Mouse (Mus musculus): ENCODE measurements around the gene Oca2. TPM values are rescaled to one million over a fixed set of nuclear protein-coding genes. Genes with fewer than 3 reads are reported as not detected.

The Oca2 gene
- polyA plus RNA-seq (2015; fragmentation: Nextera tagmentation; extraction: Ambion mirVana) = 0.05 TPM in 1 of 2 replicates, not detected in the other

DNA sequence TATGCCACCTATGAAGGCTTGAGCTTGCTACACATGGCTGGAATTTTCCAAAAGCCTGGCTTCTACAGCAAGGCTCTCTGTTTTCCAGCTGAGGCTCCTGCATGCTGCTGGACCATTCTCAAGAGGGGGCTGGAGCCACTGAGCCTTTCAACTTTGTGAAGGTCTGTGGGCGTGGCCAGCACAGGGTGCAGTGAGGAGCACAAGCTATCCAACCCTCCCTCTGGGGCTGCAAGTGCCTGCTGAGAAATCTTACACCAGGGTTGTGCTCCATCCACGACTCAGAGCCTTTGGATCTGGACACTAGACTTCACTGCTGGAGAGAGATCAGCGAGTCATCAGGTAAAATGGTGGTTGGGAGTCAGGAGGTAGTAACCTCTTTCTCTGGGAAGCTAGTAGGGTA lies at the start of gene Oca2:
Oca2 (plus strand) TSS at position 218 of the 400 bp plus-strand sequence.
- H3K36me3 ChIP-seq = no peaks in the 10 kb centered on the region
- no peak within 1 kb of the TSS for H3K9ac ChIP-seq
- no peaks in the 10 kb centered on the region for H3K9me3 ChIP-seq
- no peaks in the 10 kb centered on the region for H3K27me3 ChIP-seq
- H3K4me1 ChIP-seq = no peaks in the 10 kb centered on the region
- H3K4me3 ChIP-seq = no peak within 1 kb of the TSS
- no peak within 1 kb of the TSS for H3K27ac ChIP-seq
- no peak for ATAC-seq (ENCODE audit: borderline replicate concordance, extremely low read depth, low FRiP score, low TSS enrichment)
- H3K4me2 ChIP-seq = no peak within 1 kb of the TSS
- 40% methylated on average over 3 of the region's 3 CpGs for whole genome bisulfite sequencing

DNA sequence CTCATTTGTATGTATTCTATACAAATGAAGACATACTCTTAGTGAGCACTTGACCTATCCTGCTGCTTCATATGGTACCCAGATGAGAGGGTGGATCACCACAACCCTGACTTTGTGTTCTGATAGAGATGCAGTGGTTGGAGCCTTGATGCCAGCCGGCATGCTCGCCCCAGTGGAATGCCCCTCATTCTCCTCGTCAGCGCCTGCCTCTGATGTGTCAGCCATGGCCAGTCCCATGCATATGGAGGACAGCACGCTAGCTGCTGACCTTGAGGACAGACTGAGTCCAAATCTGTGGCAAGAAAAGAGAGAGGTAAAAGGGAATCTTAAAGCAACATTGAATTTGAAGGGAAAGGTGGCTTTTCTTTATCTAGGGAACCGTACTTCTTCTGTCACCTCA lies 48.5 kb upstream of the Oca2 start:
- WGBS = 91% methylated on average over 6 of the region's 6 CpGs
- Histone ChIP-seq H3K36me3 (peaks cover 34% of the 10 kb centered on the region), H3K9ac (no peak overlapping the region)

DNA sequence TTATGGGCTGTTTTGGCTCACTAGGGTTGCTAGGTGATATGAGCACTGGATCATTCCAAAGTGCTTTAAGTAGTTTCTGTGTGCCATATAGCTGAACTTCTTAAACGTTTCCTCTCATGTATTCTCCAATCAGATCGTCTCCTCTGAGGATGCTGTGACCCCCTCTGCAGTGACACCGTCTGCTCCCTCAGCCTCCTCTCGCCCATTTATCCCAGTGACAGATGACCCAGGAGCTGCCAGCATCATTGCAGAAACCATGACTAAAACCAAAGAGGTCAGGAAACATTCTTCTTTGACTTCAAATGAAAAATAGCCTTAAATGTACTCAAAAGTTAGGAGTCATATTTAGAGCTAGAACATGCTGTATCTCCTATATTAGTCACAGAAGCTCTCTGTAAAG lies 47.9 kb upstream of the Oca2 start:
- no peak for ATAC-seq (ENCODE audit: borderline replicate concordance, extremely low read depth, low FRiP score, low TSS enrichment)
- H3K4me3 ChIP-seq = no peak overlapping the region
- H3K27me3 ChIP-seq = no peaks in the 10 kb centered on the region
- no peak overlapping the region for H3K4me2 ChIP-seq
- no peak overlapping the region for H3K9ac ChIP-seq
- no peaks in the 10 kb centered on the region for H3K9me3 ChIP-seq
- WGBS = 61% methylated on average over 4 of the region's 4 CpGs
- peaks cover 34% of the 10 kb centered on the region for H3K36me3 ChIP-seq
- no peaks in the 10 kb centered on the region for H3K4me1 ChIP-seq
- no peak overlapping the region for H3K27ac ChIP-seq

More for the DNA sequence above, 48.5 kb upstream of the Oca2 start:
- Histone ChIP-seq H3K4me1 (no peaks in the 10 kb centered on the region), H3K9me3 (no peaks in the 10 kb centered on the region), H3K27me3 (no peaks in the 10 kb centered on the region), H3K4me2 (no peak overlapping the region), H3K4me3 (no peak overlapping the region), H3K27ac (no peak overlapping the region)
- ATAC-seq (ENCODE audit: borderline replicate concordance, extremely low read depth, low FRiP score, low TSS enrichment) = no peak

DNA sequence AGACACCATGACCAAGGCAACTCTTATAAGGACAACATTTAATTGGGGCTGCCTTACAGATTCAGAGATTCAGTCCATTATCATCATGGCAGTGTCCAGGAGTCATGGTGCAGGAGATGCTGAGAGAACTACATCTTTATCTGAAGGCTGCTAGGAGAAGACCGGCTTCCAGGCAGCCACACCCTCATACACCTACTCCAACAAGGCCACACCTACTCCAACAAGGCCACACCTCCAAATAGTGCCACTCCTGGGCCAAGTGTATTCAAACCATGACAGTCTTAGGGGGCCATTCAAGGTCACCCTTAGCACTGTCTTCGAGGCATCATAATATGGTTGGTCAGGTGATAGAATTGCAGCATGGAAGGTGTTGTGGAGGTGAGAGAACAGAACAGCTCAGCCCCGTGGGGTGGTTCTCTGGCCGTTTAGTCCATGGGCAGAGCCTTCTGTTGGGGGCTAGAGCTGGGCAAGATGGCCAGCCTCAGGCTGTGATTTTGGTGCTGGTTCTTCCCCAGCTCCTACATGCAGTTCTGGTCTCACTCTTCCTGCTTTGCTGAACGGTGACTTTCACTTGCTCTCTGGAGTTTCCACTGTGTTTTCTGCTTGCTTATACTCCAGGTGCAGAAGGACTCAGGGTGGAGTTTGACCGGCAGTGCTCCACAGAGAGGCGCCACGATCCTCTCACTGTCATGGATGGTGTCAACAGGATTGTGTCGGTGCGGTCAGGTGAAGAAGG lies 37.9 kb upstream of the Oca2 start:
- Histone ChIP-seq H3K4me3 (no peak overlapping the region), H3K9ac (no peak overlapping the region), H3K27ac (no peak overlapping the region), H3K27me3 (no peaks in the 10 kb centered on the region), H3K4me1 (no peaks in the 10 kb centered on the region), H3K4me2 (no peak overlapping the region), H3K9me3 (no peaks in the 10 kb centered on the region), H3K36me3 (peaks cover 61% of the 10 kb centered on the region)
- 93% methylated on average over 10 of the region's 10 CpGs for WGBS
- ATAC-seq (ENCODE audit: borderline replicate concordance, extremely low read depth, low FRiP score, low TSS enrichment) = no peak

GRCm38 (mm10) chr7:56202843-56203242 lies 36.7 kb upstream of the Oca2 start:
- no peaks in the 10 kb centered on the region for H3K9me3 ChIP-seq
- ATAC-seq (ENCODE audit: borderline replicate concordance, extremely low read depth, low FRiP score, low TSS enrichment) = no peak
- 92% methylated on average over 3 of the region's 3 CpGs for WGBS
- H3K4me3 ChIP-seq = no peak overlapping the region
- H3K4me1 ChIP-seq = no peaks in the 10 kb centered on the region
- H3K36me3 ChIP-seq = peaks cover 59% of the 10 kb centered on the region
- no peak overlapping the region for H3K4me2 ChIP-seq
- no peak overlapping the region for H3K27ac ChIP-seq
- no peaks in the 10 kb centered on the region for H3K27me3 ChIP-seq
- H3K9ac ChIP-seq = no peak overlapping the region

DNA sequence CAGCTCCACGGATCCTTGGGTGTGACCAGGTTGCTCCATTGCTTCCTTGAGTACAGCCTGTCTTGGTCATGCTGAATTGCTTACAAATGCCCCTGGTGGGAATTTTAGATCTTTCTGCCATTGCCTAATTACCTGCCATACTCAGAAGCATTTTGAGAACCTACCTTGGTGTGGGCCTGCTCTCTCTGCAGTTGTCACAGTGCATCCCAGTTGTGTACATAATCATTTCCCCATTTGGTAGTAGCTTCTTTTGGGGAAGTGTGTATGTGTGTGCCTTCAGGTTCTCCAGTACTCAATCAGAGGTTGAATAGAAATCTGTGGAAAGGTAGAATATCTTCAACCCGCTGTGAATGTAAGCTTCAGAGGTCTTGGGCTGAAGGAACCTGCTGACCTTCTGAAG lies 36.3 kb upstream of the Oca2 start:
- 88% methylated on average over 2 of the region's 2 CpGs for WGBS
- H3K9ac ChIP-seq = no peak overlapping the region
- no peaks in the 10 kb centered on the region for H3K9me3 ChIP-seq
- no peaks in the 10 kb centered on the region for H3K4me1 ChIP-seq
- no peak overlapping the region for H3K4me3 ChIP-seq
- H3K27ac ChIP-seq = no peak overlapping the region
- ATAC-seq (ENCODE audit: borderline replicate concordance, extremely low read depth, low FRiP score, low TSS enrichment) = no peak
- peaks cover 58% of the 10 kb centered on the region for H3K36me3 ChIP-seq
- no peaks in the 10 kb centered on the region for H3K27me3 ChIP-seq
- H3K4me2 ChIP-seq = no peak overlapping the region

DNA sequence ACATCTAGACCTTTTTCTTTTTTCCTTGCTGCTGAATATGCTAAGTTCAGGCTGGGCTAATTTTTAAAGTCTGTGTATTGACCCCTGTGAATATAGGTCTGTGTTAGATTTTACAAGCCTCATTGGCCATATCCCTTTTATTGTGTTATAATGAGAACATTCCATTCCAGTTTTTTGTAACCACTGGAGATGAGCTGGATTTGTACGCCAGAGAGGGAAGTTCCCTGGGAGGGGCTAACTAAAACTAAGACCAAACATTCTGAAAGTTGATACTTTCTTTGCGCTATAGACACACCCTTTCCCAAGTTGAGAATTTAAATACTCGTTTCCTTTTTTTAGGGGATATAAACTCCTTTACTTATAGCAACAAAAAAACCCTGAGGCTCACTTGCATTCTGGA lies 34.7 kb upstream of the Oca2 start:
- no peaks in the 10 kb centered on the region for H3K27me3 ChIP-seq
- H3K9ac ChIP-seq = no peak overlapping the region
- no peak for ATAC-seq (ENCODE audit: borderline replicate concordance, extremely low read depth, low FRiP score, low TSS enrichment)
- H3K4me2 ChIP-seq = no peak overlapping the region
- H3K4me3 ChIP-seq = no peak overlapping the region
- H3K4me1 ChIP-seq = no peaks in the 10 kb centered on the region
- WGBS = 74% methylated on average over 3 of the region's 3 CpGs
- no peak overlapping the region for H3K27ac ChIP-seq
- no peaks in the 10 kb centered on the region for H3K9me3 ChIP-seq
- H3K36me3 ChIP-seq = peaks cover 54% of the 10 kb centered on the region

- Histone ChIP-seq H3K27me3 (no peaks in the 10 kb centered on the region), H3K27ac (no peak overlapping the region), H3K4me1 (no peaks in the 10 kb centered on the region), H3K9ac (no peak overlapping the region), H3K36me3 (peaks cover 47% of the 10 kb centered on the region), H3K4me3 (no peak overlapping the region), H3K4me2 (no peak overlapping the region), H3K9me3 (no peaks in the 10 kb centered on the region)
- 89% methylated on average over 6 of the region's 6 CpGs for WGBS
- ATAC-seq (ENCODE audit: borderline replicate concordance, extremely low read depth, low FRiP score, low TSS enrichment) = no peak
Measured at GRCm38 (mm10) chr7:56220811-56221210, 18.7 kb upstream of the Oca2 start.

DNA sequence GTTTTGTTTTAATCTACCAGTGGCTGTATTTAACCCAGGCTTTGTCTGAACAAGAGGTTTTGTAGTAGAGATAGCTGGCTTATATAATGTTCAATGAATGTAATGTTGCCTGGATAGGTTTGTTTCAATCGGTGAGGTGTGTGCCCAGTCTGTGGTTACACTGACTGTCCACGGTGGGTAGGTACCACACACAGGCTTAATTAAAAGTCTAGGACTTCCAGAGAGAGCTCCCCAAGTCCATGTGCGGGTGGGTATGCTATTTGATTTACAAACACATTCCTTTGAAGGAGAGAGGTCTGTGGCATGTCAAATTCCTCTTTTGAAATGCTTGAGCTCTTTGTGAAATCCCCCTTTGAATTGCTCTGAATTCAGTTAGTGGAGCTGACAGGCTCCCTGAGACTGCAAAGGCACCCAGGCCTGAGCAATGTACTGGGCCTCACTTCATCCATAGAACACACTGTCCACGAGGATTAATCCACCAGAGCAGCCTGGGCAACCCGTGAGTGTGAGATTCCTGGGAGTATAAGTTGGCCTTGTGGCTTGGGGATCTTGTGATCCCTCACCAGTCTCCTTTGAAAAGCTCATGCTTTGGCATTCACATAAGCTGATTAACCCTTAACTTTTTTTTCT lies 3.7 kb upstream of the Oca2 start:
- no peaks in the 10 kb centered on the region for H3K9me3 ChIP-seq

DNA sequence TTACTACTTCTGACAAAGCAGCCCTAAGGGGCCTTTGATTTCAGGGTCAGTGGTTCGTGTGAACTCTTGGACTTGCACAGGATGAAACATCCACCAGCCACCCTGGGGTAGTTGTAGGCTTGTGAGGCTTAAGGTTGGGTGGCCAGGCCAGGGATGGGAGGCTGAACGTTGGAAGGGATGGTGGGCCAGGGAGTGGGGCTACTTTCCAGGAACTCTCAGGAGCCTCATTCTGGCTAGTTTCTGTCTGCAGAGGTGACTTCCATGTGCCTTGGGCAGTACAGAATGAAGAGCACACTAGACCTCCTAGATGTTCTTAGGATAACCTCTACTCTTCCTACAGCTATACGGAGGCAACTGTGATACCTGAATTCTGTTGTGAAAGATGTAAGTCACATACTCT lies 2.9 kb upstream of the Oca2 start:
- Histone ChIP-seq H3K27ac (no peak overlapping the region), H3K4me1 (no peaks in the 10 kb centered on the region), H3K9me3 (no peaks in the 10 kb centered on the region), H3K9ac (no peak overlapping the region), H3K36me3 (peaks cover 12% of the 10 kb centered on the region), H3K4me2 (no peak overlapping the region), H3K4me3 (no peak overlapping the region), H3K27me3 (no peaks in the 10 kb centered on the region)
- ATAC-seq (ENCODE audit: borderline replicate concordance, extremely low read depth, low FRiP score, low TSS enrichment) = no peak
- WGBS = 85% methylated on average over 3 of the region's 3 CpGs

More for the DNA sequence above, 3.7 kb upstream of the Oca2 start:
- H3K4me2 ChIP-seq = no peak overlapping the region
- peaks cover 17% of the 10 kb centered on the region for H3K36me3 ChIP-seq
- 41% methylated on average over 5 of the region's 5 CpGs for WGBS
- no peak overlapping the region for H3K4me3 ChIP-seq
- H3K9ac ChIP-seq = no peak overlapping the region
- no peaks in the 10 kb centered on the region for H3K4me1 ChIP-seq
- no peaks in the 10 kb centered on the region for H3K27me3 ChIP-seq
- no peak overlapping the region for H3K27ac ChIP-seq
- no peak for ATAC-seq (ENCODE audit: borderline replicate concordance, extremely low read depth, low FRiP score, low TSS enrichment)

DNA sequence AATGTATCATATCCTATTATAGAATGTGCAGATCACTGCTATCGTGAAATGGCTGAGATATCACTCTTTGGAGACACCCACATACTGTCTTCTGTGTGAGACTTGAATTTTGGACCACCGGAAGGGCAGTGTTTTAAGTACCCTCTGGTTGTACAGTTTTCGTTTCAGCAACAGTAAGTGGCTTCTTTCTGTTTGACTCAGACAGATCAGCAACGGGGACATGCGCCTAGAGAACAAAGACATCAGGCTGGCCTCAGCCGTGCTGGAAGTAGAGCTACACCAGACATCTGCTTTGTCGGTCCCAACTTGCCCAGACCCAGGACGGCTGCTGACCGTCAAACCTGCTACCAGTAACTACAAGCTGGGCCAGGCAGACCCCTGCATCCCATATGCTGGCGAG lies 15.0 kb downstream of the Oca2 start:
- WGBS = 75% methylated on average over 10 of the region's 10 CpGs
- H3K4me2 ChIP-seq = no peak overlapping the region
- no peak overlapping the region for H3K4me3 ChIP-seq
- no peak overlapping the region for H3K27ac ChIP-seq
- no peaks in the 10 kb centered on the region for H3K27me3 ChIP-seq
- no peaks in the 10 kb centered on the region for H3K36me3 ChIP-seq
- no peak overlapping the region for H3K9ac ChIP-seq
- H3K9me3 ChIP-seq = no peaks in the 10 kb centered on the region
- H3K4me1 ChIP-seq = no peaks in the 10 kb centered on the region
- ATAC-seq (ENCODE audit: borderline replicate concordance, extremely low read depth, low FRiP score, low TSS enrichment) = no peak

DNA sequence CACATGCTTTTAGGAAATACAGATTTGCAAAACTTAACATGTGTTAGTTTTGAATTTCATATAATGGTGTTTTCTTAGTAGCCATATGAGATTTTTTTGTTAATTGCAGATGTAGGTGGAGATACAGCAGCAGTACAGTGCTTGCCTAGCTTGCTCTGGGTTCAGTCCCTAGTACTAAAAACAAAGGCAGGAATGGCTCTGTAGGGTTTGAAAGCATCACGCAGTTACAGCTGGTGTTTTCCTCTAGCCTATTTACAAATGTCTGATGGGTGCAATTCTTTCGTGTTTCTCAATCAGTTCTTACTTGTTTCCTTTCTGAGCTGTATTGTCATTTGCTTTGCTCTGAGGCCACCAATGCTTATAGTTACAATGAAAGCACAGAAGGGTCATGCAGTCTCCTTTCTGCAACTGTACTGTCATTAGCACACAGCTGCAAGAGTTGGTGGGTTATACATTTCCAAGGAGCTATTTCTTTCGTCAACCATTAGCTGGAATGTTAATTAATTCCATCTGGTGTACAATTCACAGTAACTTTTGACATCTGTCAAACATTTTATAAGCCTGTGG lies 18.4 kb downstream of the Oca2 start:
- no peaks in the 10 kb centered on the region for H3K4me1 ChIP-seq
- no peaks in the 10 kb centered on the region for H3K9me3 ChIP-seq
- H3K4me3 ChIP-seq = no peak overlapping the region
- H3K36me3 ChIP-seq = no peaks in the 10 kb centered on the region
- H3K27ac ChIP-seq = no peak overlapping the region
- ATAC-seq (ENCODE audit: borderline replicate concordance, extremely low read depth, low FRiP score, low TSS enrichment) = no peak
- no peaks in the 10 kb centered on the region for H3K27me3 ChIP-seq
- H3K9ac ChIP-seq = no peak overlapping the region
- 70% methylated on average over 3 of the region's 3 CpGs for WGBS
- H3K4me2 ChIP-seq = no peak overlapping the region

Measured in lung, embryonic 15.5 days (tissue).